Mouse (Mus musculus): Measurements from ENCODE around the gene Cntnap4. TPM values are rescaled to one million over a fixed set of nuclear protein-coding genes. Genes with fewer than 3 reads are reported as not detected.

Cntnap4 gene
- total RNA-seq (2021), result under 1 TPM in 1 of 2 experiments, not detected in 1; 0.05 TPM
- long read RNA-seq, experiment 1, result 0 reads
- long read RNA-seq, experiment 2, result 0 reads

DNA sequence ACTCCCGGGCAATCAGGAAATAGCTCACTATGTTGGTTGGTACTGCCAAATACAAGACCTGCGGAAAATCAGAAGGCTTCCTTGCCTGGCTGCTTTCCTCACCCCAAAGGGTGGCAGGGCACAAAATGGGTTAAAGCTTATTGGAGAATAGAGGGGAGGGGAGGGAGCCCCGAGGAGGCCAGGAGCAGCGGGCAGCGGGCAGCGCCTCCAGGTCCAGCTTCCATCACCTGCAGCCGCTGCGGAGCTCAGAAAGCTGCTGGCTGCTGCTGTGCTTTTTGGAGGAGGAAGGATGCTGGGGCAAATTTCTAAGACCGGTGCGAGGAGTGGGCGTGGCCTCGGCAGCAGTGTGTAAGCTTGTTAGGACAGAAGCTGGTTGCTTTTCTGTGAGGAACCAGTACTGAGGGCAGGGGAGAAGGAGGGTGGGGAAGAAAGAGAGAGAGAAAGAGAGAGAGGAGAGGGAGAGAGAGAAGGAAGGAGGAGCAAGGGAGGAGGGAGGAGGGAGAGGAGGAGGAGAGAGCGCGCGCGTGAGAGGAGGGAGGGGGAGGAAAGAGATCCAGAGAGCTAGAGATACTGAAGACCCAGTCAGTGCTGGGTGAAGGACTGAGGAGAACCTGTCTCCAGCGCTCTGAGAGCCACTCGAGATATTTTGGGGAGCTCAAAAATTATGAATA is at the start of gene Cntnap4:
TSS of gene Cntnap4 (plus strand) at position 573 of the 671 bp plus-strand sequence.
- no peak for DNase-seq
- intact Hi-C loops (cut with DNase I), result no loop called here

DNA sequence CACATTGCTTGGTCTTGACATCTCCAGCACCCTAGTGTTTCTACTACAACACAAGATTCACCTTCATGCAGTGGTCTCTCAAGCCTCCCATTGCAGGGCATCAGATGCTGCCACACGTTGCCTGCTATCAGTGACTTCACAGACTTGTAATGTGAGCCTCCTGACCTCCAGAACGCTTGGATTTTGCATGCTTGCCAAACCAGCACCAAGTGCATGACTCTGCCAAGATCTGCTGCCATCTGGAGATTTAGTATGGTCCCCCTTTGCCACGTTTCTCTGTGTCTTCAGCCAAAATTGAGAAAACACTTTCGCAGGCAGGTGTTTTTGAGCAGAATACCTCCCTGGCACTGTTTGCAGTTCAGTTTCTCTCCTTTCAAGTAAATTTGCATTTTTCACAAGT is 12.5 kb upstream of the Cntnap4 start:
- intact Hi-C loops (cut with DNase I), result no loop called here
- DNase-seq, result no peak

DNA sequence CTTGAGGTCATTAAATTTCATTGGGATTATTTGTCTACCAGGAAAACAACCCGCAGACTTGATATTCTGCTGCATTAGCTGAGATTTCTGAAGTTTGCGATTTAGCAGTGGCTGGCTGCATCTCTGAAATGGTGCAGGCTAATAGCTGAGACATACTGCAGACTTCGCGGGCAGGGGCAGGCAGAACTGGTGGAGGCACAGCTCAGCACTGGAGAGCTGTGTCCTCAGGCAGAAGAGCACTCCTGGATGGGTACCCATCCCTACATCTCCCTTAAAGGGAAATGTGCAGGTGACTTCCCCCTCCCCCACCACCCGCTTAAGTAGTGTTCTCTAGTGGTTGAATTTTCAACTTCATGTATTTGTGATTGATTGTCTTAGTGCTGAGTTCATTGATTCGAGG is 698 bp downstream of the Cntnap4 start:
- no peak for DNase-seq

DNA sequence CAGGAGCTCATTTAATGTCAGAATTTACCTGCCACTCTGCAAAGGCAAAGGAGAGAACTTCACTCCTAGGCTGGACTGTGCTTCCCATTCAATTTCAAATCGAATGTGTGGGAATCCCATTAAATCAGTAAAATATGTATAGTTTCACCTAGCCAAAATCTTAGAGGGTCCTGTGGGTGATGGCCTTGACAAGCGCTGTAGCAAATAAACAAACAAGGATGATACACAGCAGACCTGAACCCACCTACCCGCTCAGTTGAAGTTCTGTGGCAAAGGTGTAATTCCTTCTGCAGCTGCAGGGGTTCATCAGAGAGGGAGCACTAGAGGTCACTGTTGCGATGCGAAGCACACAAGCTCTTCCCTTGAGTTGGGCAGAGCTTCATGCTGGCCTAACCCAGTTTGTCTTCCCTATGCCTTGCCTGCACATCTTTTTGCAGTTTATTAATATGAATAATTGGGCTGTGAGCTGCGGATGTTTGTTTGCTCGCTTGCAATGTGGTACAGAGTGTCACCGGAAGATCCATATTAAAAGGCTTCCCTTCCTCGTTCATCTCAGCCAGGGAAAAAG is 1.6 kb downstream of the Cntnap4 start:
- DNase-seq, result no peak
- intact Hi-C loops (cut with DNase I), result no loop called here

More for the DNA sequence above, 698 bp downstream of the Cntnap4 start:
- intact Hi-C loops (cut with DNase I), result no loop called here

DNA sequence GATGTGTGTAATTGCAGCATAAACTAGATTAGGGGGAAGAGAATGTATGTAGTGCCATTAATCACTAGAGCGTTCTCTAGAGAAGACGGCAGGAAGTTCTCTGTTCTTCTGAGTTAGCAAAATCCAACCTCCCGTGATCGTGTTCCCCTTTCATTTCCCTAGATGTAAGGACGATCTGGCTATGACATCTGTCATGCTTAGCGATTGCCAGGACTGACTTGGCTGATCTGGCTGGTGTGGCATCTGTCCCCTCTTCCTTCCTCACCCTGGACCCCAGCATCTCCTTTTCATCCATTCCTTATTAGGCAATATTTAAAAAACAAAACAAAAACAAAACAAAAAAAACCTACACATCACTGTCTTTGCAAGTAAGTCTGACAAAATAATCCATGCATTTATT is 11.6 kb downstream of the Cntnap4 start:
- no peak for DNase-seq
- intact Hi-C loops (cut with DNase I), result no loop called here

DNA sequence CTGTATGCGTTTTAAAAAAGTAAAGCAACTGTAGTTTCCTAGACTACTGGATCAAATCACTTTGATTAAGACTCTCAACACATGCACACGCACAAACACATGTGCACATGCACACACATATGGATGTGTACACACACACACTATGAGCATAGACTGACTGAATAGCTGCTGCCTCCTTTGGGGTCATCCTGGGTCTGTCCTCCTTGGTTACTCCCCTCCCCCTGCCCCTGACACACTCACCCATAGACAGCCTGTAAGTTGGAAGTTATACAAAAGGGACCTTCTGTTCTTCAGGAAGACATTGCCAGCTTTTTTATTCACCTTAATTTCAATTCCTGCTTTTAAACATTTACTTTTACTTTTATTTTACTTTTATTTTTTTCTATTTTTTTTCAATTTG is 13.6 kb downstream of the Cntnap4 start:
- intact Hi-C loops (cut with DNase I), result no loop called here

DNA sequence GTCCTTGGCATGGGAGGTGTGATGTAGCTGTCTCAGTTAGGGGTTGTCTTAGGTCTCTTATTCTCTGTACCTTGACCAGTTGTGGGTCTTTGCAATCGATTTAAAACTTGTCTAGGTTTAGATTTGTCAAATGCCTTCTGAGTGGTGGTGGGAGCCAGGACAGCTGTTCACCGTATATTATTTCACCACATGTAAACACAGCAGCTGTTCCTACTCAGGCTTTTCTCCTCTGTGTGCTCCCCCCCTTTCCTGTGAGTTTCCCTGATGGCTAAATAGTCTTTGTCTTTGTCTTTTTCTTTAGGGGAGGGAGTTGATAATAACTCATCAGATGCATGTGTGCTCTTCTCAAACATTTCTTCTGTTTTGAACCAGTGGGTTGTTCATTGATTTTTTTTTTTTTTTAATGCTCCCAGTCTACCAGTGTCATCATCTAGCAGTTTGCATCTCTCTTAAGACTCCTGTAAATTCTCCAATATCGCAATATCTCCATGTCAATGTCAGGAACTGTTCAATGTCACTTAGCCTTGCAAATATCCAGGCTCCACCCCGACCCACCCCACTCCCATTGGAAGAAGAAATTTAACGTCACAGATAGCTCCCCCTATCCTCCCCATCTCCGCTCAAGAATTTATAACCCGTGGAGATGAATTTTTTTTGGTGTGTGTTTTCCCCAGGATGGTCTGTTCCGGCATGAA is 18.7 kb downstream of the Cntnap4 start:
- intact Hi-C loops (cut with DNase I), result no loop called here
- no peak for DNase-seq

More for the DNA sequence above, 13.6 kb downstream of the Cntnap4 start:
- DNase-seq, result no peak

DNA sequence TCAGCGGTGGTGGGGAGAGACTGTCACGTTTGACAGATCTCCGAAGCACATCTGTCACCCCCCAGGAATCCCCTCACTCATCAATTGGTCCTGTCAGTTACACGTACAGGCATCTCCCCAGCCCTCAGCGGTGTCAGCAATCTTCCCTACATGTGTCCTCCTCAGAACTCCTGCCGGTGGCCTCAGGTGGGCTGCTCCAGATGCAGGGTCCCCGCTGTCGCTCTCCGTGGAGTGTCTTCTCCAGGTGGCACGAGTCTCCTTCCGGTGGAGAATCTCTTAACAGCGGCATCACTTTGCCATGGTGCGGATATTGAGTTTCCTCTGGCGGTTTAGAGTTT is 19.2 kb downstream of the Cntnap4 start:
- intact Hi-C loops (cut with DNase I), result no loop called here

DNA sequence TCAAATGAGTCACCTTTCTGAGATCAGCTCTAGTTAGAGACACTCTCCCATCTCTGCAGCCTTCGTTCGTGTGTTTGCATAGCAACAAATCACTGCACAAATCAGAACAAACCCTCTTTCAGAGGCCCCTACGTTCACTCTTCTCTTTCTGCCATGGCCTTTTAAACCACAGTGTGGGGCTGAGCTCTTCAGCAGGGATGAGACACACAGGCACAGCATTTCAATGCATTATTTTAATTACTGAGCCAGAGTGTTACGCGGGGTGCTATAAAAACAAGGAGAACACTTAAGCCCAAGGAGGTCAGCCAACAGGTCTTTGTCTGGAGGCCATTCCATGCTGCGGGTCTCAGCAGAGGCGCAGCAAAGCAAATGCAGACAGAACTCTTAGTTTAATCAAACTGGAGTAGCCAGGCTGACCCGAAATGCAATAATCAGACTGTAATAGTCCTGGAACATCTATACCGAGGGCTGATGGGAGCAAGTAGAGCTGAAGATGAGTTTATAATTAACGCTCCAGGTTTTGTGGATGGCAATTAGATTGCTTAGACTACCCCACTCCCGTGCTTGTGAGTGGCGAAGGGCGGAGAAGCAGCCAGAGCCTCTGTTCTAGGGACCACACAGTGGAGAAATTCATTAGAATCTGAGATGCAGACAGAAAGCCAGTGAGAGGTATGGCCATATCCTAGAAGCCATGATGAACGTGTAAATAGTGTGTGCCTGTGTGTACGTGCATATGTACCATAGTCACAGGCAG is 26.4 kb downstream of the Cntnap4 start:
- intact Hi-C loops (cut with DNase I), result no loop called here
- no peak for DNase-seq

More for the DNA sequence above, 19.2 kb downstream of the Cntnap4 start:
- DNase-seq, result no peak

DNA sequence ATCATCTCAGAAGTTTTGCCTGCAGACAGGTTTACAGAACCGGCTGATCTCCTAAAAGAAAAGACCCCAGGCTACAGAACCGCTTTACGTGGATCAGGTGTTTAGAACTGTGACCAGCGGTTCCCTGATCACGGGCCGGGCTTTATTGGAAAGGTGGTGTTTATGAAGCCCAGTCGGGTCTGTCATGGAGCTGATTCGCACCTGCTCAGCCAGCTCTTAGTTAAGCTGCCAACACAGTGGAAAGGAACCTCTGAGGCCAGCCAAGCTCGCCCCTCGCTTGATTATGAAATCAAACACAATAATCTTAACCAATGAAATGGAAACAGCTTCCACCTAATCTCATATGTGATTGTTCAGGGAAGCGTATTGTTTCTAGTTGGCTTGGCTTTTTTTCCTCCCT is 30.1 kb downstream of the Cntnap4 start:
- intact Hi-C loops (cut with DNase I), result no loop called here
- no peak for DNase-seq

DNA sequence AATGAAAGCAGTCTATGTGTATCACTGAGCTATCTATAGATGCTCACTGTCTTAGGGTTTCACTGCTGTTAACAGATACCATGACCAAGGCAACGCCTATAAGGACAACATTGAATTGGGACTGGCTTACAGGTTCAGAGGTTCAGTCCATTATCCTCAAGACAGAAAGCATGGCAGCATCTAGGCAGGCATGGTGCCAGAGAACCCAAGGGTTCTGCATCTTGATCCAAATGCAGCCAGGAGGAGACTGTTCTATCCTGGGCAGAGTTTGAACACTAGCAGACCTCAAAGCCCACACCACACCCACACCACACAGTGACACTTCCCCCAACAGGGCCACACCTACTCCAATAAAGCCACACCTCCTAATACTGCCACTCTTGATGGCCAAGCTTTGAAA is 31.3 kb downstream of the Cntnap4 start:
- DNase-seq, result no peak
- intact Hi-C loops (cut with DNase I), result no loop called here

DNA sequence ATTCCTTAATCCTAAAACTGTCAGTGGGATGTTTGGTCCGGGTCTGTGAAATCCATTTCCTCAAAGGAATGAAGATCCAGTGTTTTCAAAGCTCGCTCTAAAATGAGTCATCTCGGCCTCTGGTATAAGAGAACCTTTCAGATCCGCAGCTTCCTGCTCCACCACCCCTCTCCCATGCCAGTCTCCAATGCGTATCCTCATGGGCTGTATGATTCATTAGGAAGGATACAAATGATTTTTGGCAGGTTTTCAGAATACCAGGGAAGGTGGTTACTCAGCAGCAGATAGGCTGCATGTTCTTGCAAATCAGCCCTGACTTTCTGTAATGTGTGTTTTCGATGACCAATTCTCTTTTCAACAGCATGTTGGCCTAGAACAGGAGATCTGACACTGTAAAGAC is 40.3 kb downstream of the Cntnap4 start:
- DNase-seq, result no peak
- intact Hi-C loops (cut with DNase I), result no loop called here

DNA sequence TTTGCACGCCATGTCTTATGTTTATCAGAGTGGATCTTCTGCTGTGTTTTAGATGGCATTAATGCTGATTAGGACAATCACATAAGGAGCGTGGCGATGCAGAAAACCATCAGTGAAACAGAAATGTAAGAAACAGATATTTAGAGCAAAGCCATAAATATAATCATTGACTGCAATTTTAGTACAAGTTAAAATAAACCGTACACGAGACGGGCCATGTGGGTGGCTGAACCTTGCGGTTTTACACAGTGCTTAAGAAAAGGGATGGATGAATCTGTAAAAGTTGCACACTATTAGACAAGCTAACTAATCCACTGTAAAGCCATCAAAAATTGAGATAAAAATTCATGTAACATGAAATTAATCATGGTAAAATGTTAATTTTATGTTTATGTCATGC is 58.9 kb downstream of the Cntnap4 start:
- intact Hi-C loops (cut with DNase I), result no loop called here
- DNase-seq, result no peak

DNA sequence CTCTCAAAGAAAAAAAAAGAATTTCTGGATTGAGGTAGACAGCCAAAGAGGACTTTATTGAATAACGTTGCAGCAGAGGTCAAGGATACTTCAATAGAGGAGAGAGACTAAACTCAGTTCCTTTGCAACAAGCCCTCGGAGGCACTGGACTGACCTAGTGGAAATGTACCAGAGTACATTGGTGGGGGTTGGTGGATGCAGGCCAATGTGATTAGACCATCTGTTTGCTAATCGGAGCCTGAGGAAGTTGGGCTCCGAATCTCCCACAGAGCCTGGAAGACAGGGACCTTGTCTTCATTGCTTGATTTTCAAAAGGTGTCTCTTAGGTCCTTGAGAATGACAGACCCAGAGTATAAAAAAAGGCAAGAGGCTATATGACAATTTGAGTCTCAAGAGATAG is 82.8 kb downstream of the Cntnap4 start:
- no peak for DNase-seq
- intact Hi-C loops (cut with DNase I), result no loop called here

DNA sequence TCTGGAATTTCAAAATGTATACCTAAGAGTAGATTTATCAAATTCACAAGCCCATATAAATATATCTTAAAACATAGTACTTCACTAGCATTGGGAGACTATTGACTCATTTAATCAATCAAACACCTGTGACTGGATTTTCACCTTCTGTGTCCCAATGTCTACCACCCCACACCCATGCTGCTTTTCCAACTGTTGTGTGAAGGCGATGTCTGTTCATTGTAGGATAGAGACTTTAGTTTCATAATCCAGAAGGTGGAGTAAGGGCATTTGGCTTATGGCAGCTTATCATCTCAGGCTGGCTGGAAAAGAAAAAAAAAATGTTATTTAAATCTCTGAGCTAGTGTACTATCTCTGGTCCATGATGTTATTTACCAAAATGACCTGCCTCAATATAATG is 83.4 kb downstream of the Cntnap4 start:
- intact Hi-C loops (cut with DNase I), result no loop called here
- no peak for DNase-seq

DNA sequence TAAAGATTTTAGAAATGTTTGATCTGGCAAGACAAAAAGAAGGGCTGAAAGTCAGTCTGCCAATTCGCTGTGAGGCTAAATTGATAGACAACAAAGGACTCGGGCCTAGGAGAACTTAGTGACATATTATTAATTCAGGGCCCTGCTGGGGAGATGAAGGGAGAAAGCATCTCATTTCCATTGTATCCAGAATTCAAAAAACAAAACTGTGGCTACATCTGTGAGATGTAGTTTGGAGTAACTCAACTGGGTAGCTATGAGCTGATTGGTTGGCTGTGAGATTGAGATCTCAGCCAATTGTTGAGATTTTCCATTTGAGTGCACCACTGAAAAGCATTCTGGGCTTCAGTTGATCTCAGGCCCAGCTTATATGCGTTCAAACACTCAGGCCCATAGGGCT is 84.2 kb downstream of the Cntnap4 start:
- DNase-seq, result no peak
- intact Hi-C loops (cut with DNase I), result no loop called here

DNA sequence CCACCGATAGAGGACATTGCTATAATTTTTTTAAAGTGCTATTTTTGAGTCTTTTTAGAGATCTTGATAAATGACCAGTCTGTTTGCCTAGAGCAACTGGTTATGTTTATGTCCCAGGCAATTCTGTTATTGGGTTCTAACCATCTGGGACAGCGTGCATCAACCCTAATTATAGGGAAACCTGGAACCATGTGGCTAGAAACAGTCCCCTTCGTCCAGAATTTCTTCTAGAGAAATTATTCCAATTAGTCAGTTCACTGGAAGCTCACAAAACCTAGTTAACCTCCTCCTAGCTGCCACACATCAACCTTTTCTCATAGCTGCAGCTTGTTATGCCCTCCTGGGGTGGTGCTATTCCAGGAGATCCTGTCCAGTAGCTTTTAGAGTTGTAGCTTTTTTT is 94.2 kb downstream of the Cntnap4 start:
- intact Hi-C loops (cut with DNase I), result no loop called here
- DNase-seq, result no peak

DNA sequence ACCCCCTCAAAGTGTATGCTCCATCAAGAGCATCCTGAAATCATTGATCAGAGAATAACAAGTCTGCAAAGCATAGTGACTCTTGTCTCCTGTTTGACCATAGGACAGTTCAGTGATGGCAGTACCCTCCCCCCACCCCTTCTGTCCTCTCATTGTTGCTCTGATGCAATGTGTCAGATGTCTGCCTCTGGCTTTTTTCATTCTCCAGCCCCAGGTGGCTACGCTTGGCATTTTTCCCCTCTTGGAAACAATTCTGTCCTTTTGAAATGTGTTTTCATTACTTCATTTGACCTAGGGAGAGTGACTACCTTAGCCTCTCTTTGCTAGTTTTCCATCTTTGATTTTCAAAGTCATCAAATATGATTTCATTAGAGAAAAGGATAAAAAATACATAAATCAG is 104.8 kb downstream of the Cntnap4 start:
- intact Hi-C loops (cut with DNase I), result no loop called here

DNA sequence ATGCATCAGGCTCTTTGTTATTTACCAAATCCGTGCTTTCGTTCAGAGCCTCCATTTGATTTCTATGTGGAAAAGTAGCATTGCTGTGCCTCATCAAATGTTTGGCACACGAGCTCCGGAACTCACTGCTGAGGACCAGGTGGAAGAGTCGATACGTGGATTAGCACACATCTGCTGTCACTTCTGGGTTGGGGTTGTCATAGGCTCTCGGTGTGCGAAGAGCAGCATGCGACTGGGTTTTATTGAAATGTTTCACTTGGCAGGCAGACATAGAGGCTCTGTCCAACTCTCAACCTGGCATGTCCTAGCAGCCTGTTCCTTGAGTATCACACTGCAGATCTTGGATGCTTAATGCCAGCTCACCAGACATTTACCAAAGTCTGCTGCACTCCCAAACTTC is 111.9 kb downstream of the Cntnap4 start:
- intact Hi-C loops (cut with DNase I), result no loop called here
- DNase-seq, result no peak

More for the DNA sequence above, 104.8 kb downstream of the Cntnap4 start:
- no peak for DNase-seq

DNA sequence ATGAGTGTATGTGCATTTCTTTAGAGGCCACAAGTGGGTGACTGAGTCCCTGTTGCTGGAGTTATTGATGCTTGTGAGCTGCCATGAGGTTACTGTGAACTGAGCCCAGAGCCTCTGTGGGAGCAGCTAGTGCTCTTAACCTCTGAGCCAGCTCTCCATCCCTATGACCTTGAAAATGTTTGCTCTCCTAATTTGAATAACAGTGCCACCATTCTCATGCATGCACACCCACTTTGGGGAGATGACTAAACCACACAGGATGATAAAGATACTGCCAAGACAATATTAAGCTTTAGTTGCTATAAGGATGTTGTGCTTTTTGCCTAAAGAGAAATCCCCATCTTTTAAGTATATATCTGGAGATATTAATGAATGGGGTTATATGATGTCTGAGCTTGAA is 125.9 kb downstream of the Cntnap4 start:
- intact Hi-C loops (cut with DNase I), result no loop called here

DNA sequence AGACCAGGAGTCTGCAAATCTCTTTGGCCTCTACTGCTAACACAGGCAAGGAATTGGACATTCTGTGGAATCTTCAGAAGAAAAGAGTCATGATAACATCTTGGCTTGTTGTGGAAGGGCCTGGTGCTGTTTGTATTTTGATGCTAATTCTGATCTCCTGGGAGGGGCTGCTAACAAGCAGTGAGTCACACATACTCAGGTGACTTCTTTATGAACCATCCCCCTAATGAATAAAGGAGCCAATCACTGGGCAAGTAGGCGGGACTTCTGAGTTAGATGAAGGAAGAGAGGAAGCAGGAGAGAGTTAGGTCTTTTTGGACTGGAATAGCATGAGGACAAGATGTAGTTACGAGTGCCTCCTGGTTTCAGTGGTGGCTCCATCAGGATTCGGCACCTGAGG is 128.3 kb downstream of the Cntnap4 start:
- DNase-seq, result no peak
- intact Hi-C loops (cut with DNase I), result no loop called here

More for the DNA sequence above, 125.9 kb downstream of the Cntnap4 start:
- no peak for DNase-seq
